Mouse (Mus musculus) v-Abl transformed pro-B cells (cell line): ENCODE measurements around the gene Klhdc8a.
"Not testable (repeated sequence)": the region's sequence is repeated elsewhere in the genome, so short reads cannot be mapped to it uniquely, and the experiment has no call there.

Experiments used
- in situ Hi-C, 2 experiments: fragments of 400-800 bp; cut with MboI; formaldehyde crosslinking; loops; one replicate each; pipeline ENCODE4 v1.15.1; 2025; ENCODE audit not compliant: unreplicated experiment in 2 of 2

Klhdc8a gene

GRCm38 (mm10) chr1:132298425-132298800, at the start of gene Klhdc8a:
TSS of gene Klhdc8a (plus strand) at chr1:132298626.
- in situ Hi-C loops, result no loop called here

- in situ Hi-C loops, result no loop called here
Measured at GRCm38 (mm10) chr1:132254467-132254866, 44.0 kb upstream of the Klhdc8a start.

GRCm38 (mm10) chr1:132260331-132260730, 38.1 kb upstream of the Klhdc8a start:
- in situ Hi-C loops, result no loop called here

- in situ Hi-C loops, result no loop called here
Measured at GRCm38 (mm10) chr1:132261058-132261457, 37.4 kb upstream of the Klhdc8a start.

- in situ Hi-C loops, result no loop called here
Measured at GRCm38 (mm10) chr1:132263618-132264017, 34.8 kb upstream of the Klhdc8a start.

GRCm38 (mm10) chr1:132264577-132264976, 33.8 kb upstream of the Klhdc8a start:
- in situ Hi-C loops, result no loop called here

- in situ Hi-C loops, result no loop called here
Measured at GRCm38 (mm10) chr1:132265211-132265859, 33.1 kb upstream of the Klhdc8a start.

GRCm38 (mm10) chr1:132265936-132266335, 32.5 kb upstream of the Klhdc8a start:
- in situ Hi-C loops, result no loop called here

- in situ Hi-C loops, result no loop called here
Measured at GRCm38 (mm10) chr1:132266791-132267557, 31.5 kb upstream of the Klhdc8a start.

- in situ Hi-C loops, result no loop called here
Measured at GRCm38 (mm10) chr1:132267959-132268358, 30.5 kb upstream of the Klhdc8a start.

GRCm38 (mm10) chr1:132268418-132269060, 29.9 kb upstream of the Klhdc8a start:
- in situ Hi-C loops, result no loop called here

GRCm38 (mm10) chr1:132271237-132271636, 27.2 kb upstream of the Klhdc8a start:
- in situ Hi-C loops, result no loop called here

- in situ Hi-C loops, result no loop called here
Measured at GRCm38 (mm10) chr1:132276694-132277093, 21.7 kb upstream of the Klhdc8a start.

GRCm38 (mm10) chr1:132277124-132277523, 21.3 kb upstream of the Klhdc8a start:
- in situ Hi-C loops, result no loop called here

GRCm38 (mm10) chr1:132280636-132281035, 17.8 kb upstream of the Klhdc8a start:
- in situ Hi-C loops, result not testable (repeated sequence)

- in situ Hi-C loops, result no loop called here
Measured at GRCm38 (mm10) chr1:132281523-132282176, 16.8 kb upstream of the Klhdc8a start.

- in situ Hi-C loops, result no loop called here
Measured at GRCm38 (mm10) chr1:132282177-132282536, 16.3 kb upstream of the Klhdc8a start.

GRCm38 (mm10) chr1:132283018-132283417, 15.4 kb upstream of the Klhdc8a start:
- in situ Hi-C loops, result no loop called here

GRCm38 (mm10) chr1:132286735-132287134, 11.7 kb upstream of the Klhdc8a start:
- in situ Hi-C loops, result no loop called here

- in situ Hi-C loops, result no loop called here
Measured at GRCm38 (mm10) chr1:132287445-132287844, 11.0 kb upstream of the Klhdc8a start.

- in situ Hi-C loops, result no loop called here
Measured at GRCm38 (mm10) chr1:132287991-132288451, 10.4 kb upstream of the Klhdc8a start.
